Mouse (Mus musculus): ENCODE measurements around the gene Elavl1.
"Not testable (repeated sequence)": the region's sequence is repeated elsewhere in the genome, so short reads cannot be mapped to it uniquely, and the experiment has no call there.

Gene Elavl1

GRCm38 (mm10) chr8:4324983-4325750 is at the start of gene Elavl1, which contains the start of gene Ccl25:
Elavl1 (minus strand) TSS chr8:4325413.
Ccl25 (plus strand) TSS chr8:4325210.
- H3K27me3 ChIP-seq (ENCODE audit: control insufficient read depth, insufficient read depth, low read length, poor library complexity, severe bottlenecking), result no peaks in the 10 kb centered on the region
- DNase-seq (ENCODE audit: low read depth, low spot score), result peak; percentile 98
- H3K36me3 ChIP-seq (ENCODE audit: control insufficient read depth, insufficient read depth, low read length, poor library complexity, severe bottlenecking), result peaks cover 3% of the 10 kb centered on the region; the same call in 1 of the 2 replicates

- H3K27me3 ChIP-seq (ENCODE audit: control insufficient read depth, insufficient read depth, low read length, poor library complexity, severe bottlenecking), result no peaks in the 10 kb centered on the region
- peak; percentile 48 for DNase-seq (ENCODE audit: low read depth, low spot score)
- H3K36me3 ChIP-seq (ENCODE audit: control insufficient read depth, insufficient read depth, low read length, poor library complexity, severe bottlenecking), result no peaks in the 10 kb centered on the region
Observed at GRCm38 (mm10) chr8:4372657-4373056, 47.4 kb upstream of the Elavl1 start.

- peak; percentile 80 for DNase-seq (ENCODE audit: low read depth, low spot score)
- Histone ChIP-seq H3K27me3 (ENCODE audit: control insufficient read depth, insufficient read depth, low read length, poor library complexity, severe bottlenecking) (no peaks in the 10 kb centered on the region), H3K36me3 (ENCODE audit: control insufficient read depth, insufficient read depth, low read length, poor library complexity, severe bottlenecking) (no peaks in the 10 kb centered on the region)
Observed at GRCm38 (mm10) chr8:4370078-4370477, 44.9 kb upstream of the Elavl1 start.

GRCm38 (mm10) chr8:4368470-4368869 is 43.3 kb upstream of the Elavl1 start:
- Histone ChIP-seq H3K27me3 (ENCODE audit: control insufficient read depth, insufficient read depth, low read length, poor library complexity, severe bottlenecking) (no peaks in the 10 kb centered on the region), H3K36me3 (ENCODE audit: control insufficient read depth, insufficient read depth, low read length, poor library complexity, severe bottlenecking) (no peaks in the 10 kb centered on the region)
- no peak for DNase-seq (ENCODE audit: low read depth, low spot score)

- H3K27me3 ChIP-seq (ENCODE audit: control insufficient read depth, insufficient read depth, low read length, poor library complexity, severe bottlenecking), result no peaks in the 10 kb centered on the region
- no peaks in the 10 kb centered on the region for H3K36me3 ChIP-seq (ENCODE audit: control insufficient read depth, insufficient read depth, low read length, poor library complexity, severe bottlenecking)
- DNase-seq (ENCODE audit: low read depth, low spot score), result no peak
Observed at GRCm38 (mm10) chr8:4367808-4368207, 42.6 kb upstream of the Elavl1 start.

GRCm38 (mm10) chr8:4366189-4366588 is 41.0 kb upstream of the Elavl1 start:
- Histone ChIP-seq H3K36me3 (ENCODE audit: control insufficient read depth, insufficient read depth, low read length, poor library complexity, severe bottlenecking) (no peaks in the 10 kb centered on the region), H3K27me3 (ENCODE audit: control insufficient read depth, insufficient read depth, low read length, poor library complexity, severe bottlenecking) (no peaks in the 10 kb centered on the region)
- DNase-seq (ENCODE audit: low read depth, low spot score), result no peak

GRCm38 (mm10) chr8:4360922-4361321 is 35.7 kb upstream of the Elavl1 start:
- H3K36me3 ChIP-seq (ENCODE audit: control insufficient read depth, insufficient read depth, low read length, poor library complexity, severe bottlenecking), result no peaks in the 10 kb centered on the region
- no peak for DNase-seq (ENCODE audit: low read depth, low spot score)
- no peaks in the 10 kb centered on the region for H3K27me3 ChIP-seq (ENCODE audit: control insufficient read depth, insufficient read depth, low read length, poor library complexity, severe bottlenecking)

GRCm38 (mm10) chr8:4359362-4359761 is 34.1 kb upstream of the Elavl1 start:
- no peaks in the 10 kb centered on the region for H3K36me3 ChIP-seq (ENCODE audit: control insufficient read depth, insufficient read depth, low read length, poor library complexity, severe bottlenecking)
- H3K27me3 ChIP-seq (ENCODE audit: control insufficient read depth, insufficient read depth, low read length, poor library complexity, severe bottlenecking), result no peaks in the 10 kb centered on the region
- no peak for DNase-seq (ENCODE audit: low read depth, low spot score)

- DNase-seq (ENCODE audit: low read depth, low spot score), result no peak
- Histone ChIP-seq H3K36me3 (ENCODE audit: control insufficient read depth, insufficient read depth, low read length, poor library complexity, severe bottlenecking) (no peaks in the 10 kb centered on the region), H3K27me3 (ENCODE audit: control insufficient read depth, insufficient read depth, low read length, poor library complexity, severe bottlenecking) (no peaks in the 10 kb centered on the region)
Observed at GRCm38 (mm10) chr8:4355455-4355854, 30.2 kb upstream of the Elavl1 start.

- Histone ChIP-seq H3K27me3 (ENCODE audit: control insufficient read depth, insufficient read depth, low read length, poor library complexity, severe bottlenecking) (no peaks in the 10 kb centered on the region), H3K36me3 (ENCODE audit: control insufficient read depth, insufficient read depth, low read length, poor library complexity, severe bottlenecking) (no peaks in the 10 kb centered on the region)
- no peak for DNase-seq (ENCODE audit: low read depth, low spot score)
Observed at GRCm38 (mm10) chr8:4354516-4354915, 29.3 kb upstream of the Elavl1 start.

GRCm38 (mm10) chr8:4353741-4354140 is 28.5 kb upstream of the Elavl1 start:
- Histone ChIP-seq H3K27me3 (ENCODE audit: control insufficient read depth, insufficient read depth, low read length, poor library complexity, severe bottlenecking) (no peaks in the 10 kb centered on the region), H3K36me3 (ENCODE audit: control insufficient read depth, insufficient read depth, low read length, poor library complexity, severe bottlenecking) (no peaks in the 10 kb centered on the region)
- no peak for DNase-seq (ENCODE audit: low read depth, low spot score)

- not testable (repeated sequence) for H3K27me3 ChIP-seq (ENCODE audit: control insufficient read depth, insufficient read depth, low read length, poor library complexity, severe bottlenecking); H3K36me3 ChIP-seq (ENCODE audit: control insufficient read depth, insufficient read depth, low read length, poor library complexity, severe bottlenecking); DNase-seq (ENCODE audit: low read depth, low spot score)
Observed at GRCm38 (mm10) chr8:4352562-4352961, 27.3 kb upstream of the Elavl1 start.

GRCm38 (mm10) chr8:4350618-4351017 is 25.4 kb upstream of the Elavl1 start:
- H3K27me3 ChIP-seq (ENCODE audit: control insufficient read depth, insufficient read depth, low read length, poor library complexity, severe bottlenecking), result no peaks in the 10 kb centered on the region
- no peaks in the 10 kb centered on the region for H3K36me3 ChIP-seq (ENCODE audit: control insufficient read depth, insufficient read depth, low read length, poor library complexity, severe bottlenecking)

GRCm38 (mm10) chr8:4349335-4349734 is 24.1 kb upstream of the Elavl1 start:
- no peak for DNase-seq (ENCODE audit: low read depth, low spot score)
- Histone ChIP-seq H3K36me3 (ENCODE audit: control insufficient read depth, insufficient read depth, low read length, poor library complexity, severe bottlenecking) (no peaks in the 10 kb centered on the region), H3K27me3 (ENCODE audit: control insufficient read depth, insufficient read depth, low read length, poor library complexity, severe bottlenecking) (no peaks in the 10 kb centered on the region)

More at GRCm38 (mm10) chr8:4350618-4351017, 25.4 kb upstream of the Elavl1 start:
- DNase-seq (ENCODE audit: low read depth, low spot score), result no peak

GRCm38 (mm10) chr8:4348275-4348674 is 23.1 kb upstream of the Elavl1 start:
- peak; percentile 9 for DNase-seq (ENCODE audit: low read depth, low spot score)
- H3K27me3 ChIP-seq (ENCODE audit: control insufficient read depth, insufficient read depth, low read length, poor library complexity, severe bottlenecking), result no peaks in the 10 kb centered on the region
- no peaks in the 10 kb centered on the region for H3K36me3 ChIP-seq (ENCODE audit: control insufficient read depth, insufficient read depth, low read length, poor library complexity, severe bottlenecking)

GRCm38 (mm10) chr8:4347661-4348060 is 22.4 kb upstream of the Elavl1 start:
- peak; percentile 46 for DNase-seq (ENCODE audit: low read depth, low spot score)
- no peaks in the 10 kb centered on the region for H3K36me3 ChIP-seq (ENCODE audit: control insufficient read depth, insufficient read depth, low read length, poor library complexity, severe bottlenecking)
- H3K27me3 ChIP-seq (ENCODE audit: control insufficient read depth, insufficient read depth, low read length, poor library complexity, severe bottlenecking), result no peaks in the 10 kb centered on the region

Measured in splenic B cell, adult 2 months (primary cell).